Mouse (Mus musculus): ENCODE measurements around the gene Pck2.
A peak's percentile ranks its signal among the peaks of the same experiment; 100 is the strongest.

GRCm38 (mm10) chr14:55559799-55560201, 19.7 kb downstream of the Pck2 start, which contains the start of gene Dcaf11:
- TF ChIP-seq CTCF (IDR thresholded peaks at IDR 0.05; ENCODE audit: low read depth) (peak; percentile 56), EP300 (optimal IDR thresholded peaks at IDR 0.05) (no peak)
